Mouse (Mus musculus): ENCODE results near the gene Prss8. TPM values are rescaled to one million over a fixed set of nuclear protein-coding genes. Genes with fewer than 3 reads are reported as not detected.

Gene Prss8
- total and polyA plus RNA-seq, 3 experiments: 0.12 to 0.21 TPM; not detected in 1

GRCm38 (mm10) chr7:127908656-127909055 lies 21.2 kb downstream of the Prss8 start:
- H3K36me3 ChIP-seq (ENCODE audit: control insufficient read depth in 1 of 2, insufficient read depth in 2 of 2, low read length in 2 of 2): peaks cover 0 to 4% of the 10 kb centered on the region in 2 experiments; a peak in 2 of 4 replicates
- H3K4me3 ChIP-seq (ENCODE audit: control insufficient read depth in 1 of 2, insufficient read depth in 1 of 2, low read depth in 2 of 2, low read length in 2 of 2): no peak overlapping the region
- H3K79me2 ChIP-seq (ENCODE audit: control insufficient read depth, insufficient read depth, low read length, poor library complexity): peaks cover 9% of the 10 kb centered on the region
- H3K4me1 ChIP-seq (ENCODE audit: control insufficient read depth in 1 of 2, insufficient read depth in 2 of 2, low read length in 2 of 2): peaks cover 2 to 13% of the 10 kb centered on the region in 2 experiments; a peak in 2 of 4 replicates
- DNase-seq (ENCODE audit: low read depth, low spot score): no peak
- H3K9ac ChIP-seq (ENCODE audit: control insufficient read depth, low read depth, low read length, poor library complexity, severe bottlenecking): no peak overlapping the region
- H3K27ac ChIP-seq (ENCODE audit: control insufficient read depth, low read depth, low read length): no peak overlapping the region
- TF ChIP-seq SMC3 (IDR thresholded peaks at IDR 0.05; ENCODE audit: low read depth, low read length): no peak
- TF ChIP-seq MEF2A (IDR thresholded peaks at IDR 0.05; ENCODE audit: extremely low read depth, insufficient replicate concordance, low read depth, low read length, poor library complexity, severe bottlenecking): no peak
- TF ChIP-seq MAZ (IDR thresholded peaks at IDR 0.05; ENCODE audit: low read depth, low read length): no peak
- TF ChIP-seq POLR2AphosphoS5 (IDR thresholded peaks at IDR 0.05; ENCODE audit: borderline replicate concordance, low read depth, low read length): no peak
- TF ChIP-seq CTCF (IDR thresholded peaks at IDR 0.05 in 2 of 3, conservative IDR thresholded peaks at IDR 0.05 in 1 of 3; ENCODE audit: control insufficient read depth in 1 of 3, insufficient read depth in 1 of 3, low read depth in 2 of 3, low read length in 3 of 3, poor library complexity in 1 of 3, severe bottlenecking in 1 of 3): no peak
- no peak for TF ChIP-seq ZMIZ1 (IDR thresholded peaks at IDR 0.05; ENCODE audit: low read depth, low read length)
- no peak for TF ChIP-seq ZNF384 (IDR thresholded peaks at IDR 0.05; ENCODE audit: low read depth, low read length)
- no peak for TF ChIP-seq USF2 (IDR thresholded peaks at IDR 0.05; ENCODE audit: borderline replicate concordance in 1 of 2, insufficient read depth in 1 of 2, low read depth in 1 of 2, low read length in 2 of 2)
- TF ChIP-seq EP300 (IDR thresholded peaks at IDR 0.05; ENCODE audit: low read depth in 1 of 2, low read length in 2 of 2): no peak
- no peak for TF ChIP-seq CHD1 (IDR thresholded peaks at IDR 0.05; ENCODE audit: low read depth, low read length)
- no peak for TF ChIP-seq POLR2AphosphoS2 (IDR thresholded peaks at IDR 0.05; ENCODE audit: low read length)
- no peak for TF ChIP-seq SIN3A (IDR thresholded peaks at IDR 0.05; ENCODE audit: low read length)
- no peak for TF ChIP-seq JUND (IDR thresholded peaks at IDR 0.05; ENCODE audit: low read depth, low read length)
- H3K27me3 ChIP-seq (ENCODE audit: control insufficient read depth in 1 of 2, insufficient read depth in 2 of 2, low read length in 2 of 2): no peaks in the 10 kb centered on the region
- no peaks in the 10 kb centered on the region for H3K9me3 ChIP-seq (replicated peaks; ENCODE audit: insufficient read depth, low read length)

GRCm38 (mm10) chr7:127907939-127908338 lies 22.0 kb downstream of the Prss8 start:
- H3K79me2 ChIP-seq (ENCODE audit: control insufficient read depth, insufficient read depth, low read length, poor library complexity): peaks cover 7% of the 10 kb centered on the region; the same call in 1 of the 2 replicates
- TF ChIP-seq CTCF (IDR thresholded peaks at IDR 0.05 in 2 of 3, conservative IDR thresholded peaks at IDR 0.05 in 1 of 3; ENCODE audit: control insufficient read depth in 1 of 3, insufficient read depth in 1 of 3, low read depth in 2 of 3, low read length in 3 of 3, poor library complexity in 1 of 3, severe bottlenecking in 1 of 3) (no peak), GABPA (IDR thresholded peaks at IDR 0.05; ENCODE audit: low read depth, low read length) (no peak), E2F4 (IDR thresholded peaks at IDR 0.05; ENCODE audit: borderline replicate concordance, low read depth, low read length) (no peak), MYC (IDR thresholded peaks at IDR 0.05; ENCODE audit: low read depth, low read length) (no peak), MEF2A (IDR thresholded peaks at IDR 0.05; ENCODE audit: extremely low read depth, insufficient replicate concordance, low read depth, low read length, poor library complexity, severe bottlenecking) (no peak), JUND (IDR thresholded peaks at IDR 0.05; ENCODE audit: low read depth, low read length) (no peak), EP300 (IDR thresholded peaks at IDR 0.05; ENCODE audit: low read depth in 1 of 2, low read length in 2 of 2) (no peak), RCOR1 (IDR thresholded peaks at IDR 0.05; ENCODE audit: low read depth, low read length) (no peak)
- DNase-seq (ENCODE audit: low read depth, low spot score): no peak
- no peaks in the 10 kb centered on the region for H3K27me3 ChIP-seq (ENCODE audit: control insufficient read depth in 1 of 2, insufficient read depth in 2 of 2, low read length in 2 of 2)
- H3K9ac ChIP-seq (ENCODE audit: control insufficient read depth, low read depth, low read length, poor library complexity, severe bottlenecking): no peak overlapping the region
- peaks cover under 1 to 7% of the 10 kb centered on the region in 2 experiments; a peak in 1 of 4 replicates for H3K4me1 ChIP-seq (ENCODE audit: control insufficient read depth in 1 of 2, insufficient read depth in 2 of 2, low read length in 2 of 2)
- no peaks in the 10 kb centered on the region for H3K36me3 ChIP-seq (ENCODE audit: control insufficient read depth in 1 of 2, insufficient read depth in 2 of 2, low read length in 2 of 2)
- H3K27ac ChIP-seq (ENCODE audit: control insufficient read depth, low read depth, low read length): no peak overlapping the region
- H3K4me3 ChIP-seq (ENCODE audit: control insufficient read depth in 1 of 2, insufficient read depth in 1 of 2, low read depth in 2 of 2, low read length in 2 of 2): no peak overlapping the region
- H3K9me3 ChIP-seq (replicated peaks; ENCODE audit: insufficient read depth, low read length): no peaks in the 10 kb centered on the region
